Mouse (Mus musculus) intestine, embryonic 15.5 days (tissue): ENCODE data around the gene App. TPM values are rescaled to one million over a fixed set of nuclear protein-coding genes. Genes with fewer than 3 reads are reported as not detected.

Experiments used
- ATAC-seq: fragments of 200-750 bp; cut with Nextera tagmentation; 2 replicates; pipeline ENCODE4 v1.8.0; 2017; ENCODE audit warnings: moderate TSS enrichment, moderate library complexity
- H3K27ac ChIP-seq: fragments of 300-500 bp; sonication (generic); 2 replicates; pipeline ENCODE4 v1.5.1; 2015; ENCODE audit warnings: mild to moderate bottlenecking, inconsistent platforms
- H3K27me3 ChIP-seq: fragments of 300-500 bp; sonication (generic); replicated peaks from 2 replicates; pipeline ENCODE4 v1.6.1; 2015; ENCODE audit warnings: inconsistent platforms
- H3K36me3 ChIP-seq: fragments of 300-500 bp; sonication (generic); 2 replicates; pipeline ENCODE4 v1.6.1; 2015; ENCODE audit warnings: inconsistent platforms
- H3K4me1 ChIP-seq: fragments of 300-500 bp; sonication (generic); replicated peaks from 2 replicates; pipeline ENCODE4 v1.6.1; 2015; ENCODE audit warnings: inconsistent platforms
- H3K4me2 ChIP-seq: fragments of 300-500 bp; sonication (generic); replicated peaks from 2 replicates; pipeline ENCODE4 v1.6.1; 2015; ENCODE audit warnings: mild to moderate bottlenecking, inconsistent platforms
- H3K4me3 ChIP-seq: fragments of 300-500 bp; sonication (generic); replicated peaks from 2 replicates; pipeline ENCODE4 v1.5.1; 2015; ENCODE audit warnings: inconsistent platforms
- H3K9ac ChIP-seq: fragments of 300-500 bp; sonication (generic); 2 replicates; pipeline ENCODE4 v1.6.1; 2015; ENCODE audit warnings: inconsistent platforms
- H3K9me3 ChIP-seq: fragments of 300-500 bp; sonication (generic); 2 replicates; pipeline ENCODE4 v1.6.1; 2016; ENCODE audit warnings: inconsistent platforms
- WGBS: fragments of 180-500 bp; shearing (Covaris S2); methylation state at CpG from one replicate; pipeline ENCODE4 v1.1.7; 2015; 5-methylcytosine and 5-hydroxymethylcytosine counted together
- polyA plus RNA-seq: library from polyadenylated mRNA; unstranded; fragments of >200 nt; fragmentation: Nextera tagmentation; extraction: Ambion mirVana; gene quantifications from 2 replicates; pipeline ENCODE4 v1.2.1, GENCODE M21; 2015

App gene
- polyA plus RNA-seq, 1 experiment from 2014 or later = 147 TPM

GRCm38 (mm10) chr16:85148615-85149508, 24.7 kb downstream of the App start:
- Histone ChIP-seq H3K4me3 (no peak overlapping the region), H3K27me3 (no peaks in the 10 kb centered on the region), H3K9ac (no peak overlapping the region), H3K9me3 (no peaks in the 10 kb centered on the region), H3K4me2 (no peak overlapping the region), H3K4me1 (peaks cover 13% of the 10 kb centered on the region), H3K36me3 (no peaks in the 10 kb centered on the region), H3K27ac (peak overlapping the region; percentile 32; the same call in 1 of the 2 replicates)
- ATAC-seq = 0 out of 2 replicates have a peak, but pooled peaks have one; percentile 23
- 50% methylated on average over 9 of the region's 9 CpGs for WGBS

DNA sequence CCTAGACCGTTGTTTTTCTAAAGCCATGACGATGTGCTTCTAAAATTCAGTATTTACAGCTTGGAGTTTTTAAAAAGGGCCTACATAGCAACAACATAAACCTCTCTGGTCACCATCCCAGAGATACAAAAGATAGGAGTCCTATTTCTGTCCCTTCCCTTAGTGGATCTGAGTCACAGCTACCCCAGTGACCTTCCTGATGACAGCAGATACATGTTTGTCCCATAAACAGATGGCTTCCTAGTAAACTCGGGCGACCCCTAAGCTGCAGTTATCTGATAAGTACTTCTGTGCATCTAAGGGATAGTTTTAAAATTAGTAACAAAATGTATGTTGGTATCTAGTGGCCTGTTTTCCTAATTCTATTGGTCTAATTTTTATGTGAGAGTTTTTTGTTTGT, 26.1 kb downstream of the App start:
- Histone ChIP-seq H3K4me2 (no peak overlapping the region), H3K9me3 (no peaks in the 10 kb centered on the region), H3K4me1 (peaks cover 13% of the 10 kb centered on the region), H3K27me3 (no peaks in the 10 kb centered on the region), H3K27ac (no peak overlapping the region), H3K36me3 (no peaks in the 10 kb centered on the region), H3K4me3 (no peak overlapping the region), H3K9ac (no peak overlapping the region)
- ATAC-seq = no peak
- WGBS = 73% methylated on average over 4 of the region's 4 CpGs

DNA sequence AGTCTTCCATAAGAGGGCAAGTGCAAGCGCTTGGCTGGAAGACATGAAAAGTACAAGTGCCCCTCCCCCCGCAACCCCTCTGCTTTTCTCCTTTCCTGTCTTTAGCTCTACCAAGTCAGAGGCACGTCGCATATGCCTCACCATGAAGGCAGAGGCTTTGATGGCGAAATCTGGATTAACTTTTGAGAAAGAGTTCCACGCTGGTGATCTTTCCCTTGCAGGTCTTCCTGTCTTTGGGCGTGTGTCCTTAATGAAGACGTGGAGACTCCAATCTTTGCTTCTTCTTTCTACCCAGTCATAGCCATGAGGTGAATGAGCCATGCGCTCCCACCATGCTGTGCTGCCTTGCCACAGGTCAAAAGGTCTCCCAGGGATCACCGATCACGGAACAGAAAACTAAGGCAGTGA, 27.8 kb downstream of the App start:
- Histone ChIP-seq H3K4me3 (no peak overlapping the region), H3K9ac (no peak overlapping the region), H3K4me2 (no peak overlapping the region), H3K36me3 (no peaks in the 10 kb centered on the region), H3K27me3 (no peaks in the 10 kb centered on the region), H3K4me1 (peaks cover 13% of the 10 kb centered on the region), H3K27ac (no peak overlapping the region), H3K9me3 (no peaks in the 10 kb centered on the region)
- ATAC-seq = no peak
- 94% methylated on average over 11 of the region's 11 CpGs for WGBS

GRCm38 (mm10) chr16:85145369-85145768, 28.2 kb downstream of the App start:
- H3K27me3 ChIP-seq = no peaks in the 10 kb centered on the region
- no peak overlapping the region for H3K9ac ChIP-seq
- H3K27ac ChIP-seq = no peak overlapping the region
- H3K36me3 ChIP-seq = no peaks in the 10 kb centered on the region
- no peaks in the 10 kb centered on the region for H3K9me3 ChIP-seq
- ATAC-seq = no peak
- no peak overlapping the region for H3K4me2 ChIP-seq
- peaks cover 13% of the 10 kb centered on the region for H3K4me1 ChIP-seq
- no peak overlapping the region for H3K4me3 ChIP-seq
- 95% methylated on average over 11 of the region's 11 CpGs for WGBS

DNA sequence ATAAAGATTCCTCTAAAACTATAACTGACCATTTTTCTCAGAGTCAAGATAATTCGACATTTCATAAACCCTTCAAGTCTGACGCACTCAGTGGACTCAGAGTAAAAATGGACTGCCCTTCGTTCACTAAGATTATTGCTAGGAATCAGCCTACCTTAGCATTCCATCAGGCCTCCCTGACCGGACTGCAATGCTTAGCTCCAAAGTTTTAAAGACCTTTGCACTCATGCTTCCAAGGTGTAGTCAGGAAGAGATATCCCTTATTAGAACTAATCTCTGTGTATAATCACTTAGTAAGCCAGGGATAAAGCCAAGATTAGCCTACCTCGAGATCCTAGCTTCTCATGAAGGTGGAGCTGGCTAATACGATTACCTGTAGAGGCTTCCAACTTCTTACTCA, 29.2 kb downstream of the App start:
- no peak overlapping the region for H3K9ac ChIP-seq
- no peak overlapping the region for H3K4me3 ChIP-seq
- no peaks in the 10 kb centered on the region for H3K36me3 ChIP-seq
- no peaks in the 10 kb centered on the region for H3K9me3 ChIP-seq
- peak; percentile 85 for ATAC-seq
- 72% methylated on average over 6 of the region's 6 CpGs for WGBS
- H3K4me1 ChIP-seq = peaks cover 11% of the 10 kb centered on the region
- peak overlapping the region; percentile 6; the same call in 1 of the 2 replicates for H3K27ac ChIP-seq
- no peak overlapping the region for H3K4me2 ChIP-seq
- H3K27me3 ChIP-seq = no peaks in the 10 kb centered on the region

DNA sequence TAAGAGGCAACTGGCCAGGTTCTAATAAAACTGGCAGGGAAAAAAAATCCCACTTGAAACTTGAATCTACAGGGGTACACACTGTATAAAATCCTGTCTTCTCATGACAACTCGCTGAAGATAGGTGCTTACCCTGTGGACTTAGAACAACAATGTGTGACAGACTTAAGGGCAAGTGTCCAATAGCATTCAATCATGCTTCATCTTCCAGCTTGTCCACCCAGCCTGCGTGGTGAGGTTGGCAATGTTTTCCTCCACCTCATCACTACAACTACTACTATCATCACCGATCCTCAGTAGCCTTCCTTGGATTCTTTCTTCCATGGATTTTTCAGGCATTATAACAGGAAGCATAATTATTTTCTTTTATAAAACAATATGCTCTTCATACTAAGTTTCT, 29.7 kb downstream of the App start:
- Histone ChIP-seq H3K9me3 (no peaks in the 10 kb centered on the region), H3K4me1 (peaks cover 6% of the 10 kb centered on the region), H3K4me3 (no peak overlapping the region), H3K4me2 (no peak overlapping the region), H3K27ac (no peak overlapping the region; the same call in none of the 2 replicates), H3K36me3 (no peaks in the 10 kb centered on the region), H3K27me3 (no peaks in the 10 kb centered on the region), H3K9ac (no peak overlapping the region)
- ATAC-seq = peak; percentile 24; the same call in 1 of the 2 replicates
- WGBS = 85% methylated on average over 3 of the region's 3 CpGs

GRCm38 (mm10) chr16:85143188-85143587, 30.4 kb downstream of the App start:
- Histone ChIP-seq H3K27ac (no peak overlapping the region), H3K9me3 (no peaks in the 10 kb centered on the region), H3K4me3 (no peak overlapping the region), H3K9ac (no peak overlapping the region), H3K4me2 (no peak overlapping the region), H3K4me1 (no peaks in the 10 kb centered on the region), H3K27me3 (no peaks in the 10 kb centered on the region), H3K36me3 (no peaks in the 10 kb centered on the region)
- no peak for ATAC-seq
- 77% methylated on average over 3 of the region's 3 CpGs for WGBS

DNA sequence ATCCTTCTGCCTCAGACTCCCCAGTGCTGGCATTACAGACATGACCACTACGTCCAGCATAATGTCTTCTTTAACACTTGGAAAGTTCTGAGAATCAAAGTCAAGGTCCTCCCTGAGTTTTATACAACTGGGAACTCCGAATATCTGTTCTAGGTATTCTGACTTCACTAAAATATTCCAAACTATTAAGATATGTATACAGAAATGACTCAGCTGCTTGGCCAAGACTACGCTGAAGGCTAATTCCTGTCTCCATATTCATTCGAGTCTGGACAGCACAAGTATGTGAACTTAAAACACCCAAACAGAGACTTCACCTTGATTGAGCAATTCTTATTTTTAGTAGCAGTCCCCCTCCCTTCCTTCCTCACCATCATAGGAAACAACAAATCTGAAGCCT, 32.2 kb downstream of the App start:
- Histone ChIP-seq H3K4me2 (no peak overlapping the region), H3K27ac (no peak overlapping the region), H3K36me3 (no peaks in the 10 kb centered on the region), H3K27me3 (no peaks in the 10 kb centered on the region), H3K4me1 (no peaks in the 10 kb centered on the region), H3K9me3 (no peaks in the 10 kb centered on the region), H3K4me3 (no peak overlapping the region), H3K9ac (no peak overlapping the region)
- WGBS = 66% methylated on average over 4 of the region's 4 CpGs
- no peak for ATAC-seq

- no peaks in the 10 kb centered on the region for H3K9me3 ChIP-seq
- 71% methylated on average over 9 of the region's 9 CpGs for WGBS
- H3K4me2 ChIP-seq = no peak overlapping the region
- no peak overlapping the region for H3K9ac ChIP-seq
- no peaks in the 10 kb centered on the region for H3K27me3 ChIP-seq
- no peak overlapping the region for H3K27ac ChIP-seq
- no peaks in the 10 kb centered on the region for H3K36me3 ChIP-seq
- H3K4me3 ChIP-seq = no peak overlapping the region
- no peak for ATAC-seq
- H3K4me1 ChIP-seq = peaks cover 4% of the 10 kb centered on the region; the same call in 1 of the 2 replicates
Observed at GRCm38 (mm10) chr16:85139178-85139604, 34.4 kb downstream of the App start.

DNA sequence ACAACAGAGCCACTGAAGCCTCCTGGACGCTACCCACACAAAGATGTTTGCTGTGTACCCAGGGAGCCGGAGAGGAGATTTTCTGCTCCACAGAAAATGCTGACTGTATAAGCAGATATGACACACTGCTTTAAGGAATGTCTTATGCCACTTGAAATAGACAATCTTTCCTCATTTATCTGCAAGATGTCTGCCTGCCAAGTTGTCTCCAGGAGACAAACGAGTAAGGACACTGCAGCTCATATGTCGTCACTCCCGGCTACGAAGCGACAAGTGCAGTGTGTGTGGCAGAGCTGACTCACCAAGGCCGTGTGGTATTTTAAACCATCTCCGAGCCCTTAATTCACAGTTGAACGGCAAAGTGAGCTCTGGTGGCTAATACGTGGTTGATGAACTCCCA, 36.2 kb downstream of the App start:
- H3K9ac ChIP-seq = no peak overlapping the region
- 66% methylated on average over 11 of the region's 11 CpGs for WGBS
- no peak overlapping the region for H3K4me3 ChIP-seq
- peaks cover 16% of the 10 kb centered on the region; the same call in 1 of the 2 replicates for H3K4me1 ChIP-seq
- H3K27ac ChIP-seq = no peak overlapping the region
- ATAC-seq = no peak
- H3K27me3 ChIP-seq = no peaks in the 10 kb centered on the region
- H3K36me3 ChIP-seq = no peaks in the 10 kb centered on the region
- no peaks in the 10 kb centered on the region for H3K9me3 ChIP-seq
- no peak overlapping the region for H3K4me2 ChIP-seq

DNA sequence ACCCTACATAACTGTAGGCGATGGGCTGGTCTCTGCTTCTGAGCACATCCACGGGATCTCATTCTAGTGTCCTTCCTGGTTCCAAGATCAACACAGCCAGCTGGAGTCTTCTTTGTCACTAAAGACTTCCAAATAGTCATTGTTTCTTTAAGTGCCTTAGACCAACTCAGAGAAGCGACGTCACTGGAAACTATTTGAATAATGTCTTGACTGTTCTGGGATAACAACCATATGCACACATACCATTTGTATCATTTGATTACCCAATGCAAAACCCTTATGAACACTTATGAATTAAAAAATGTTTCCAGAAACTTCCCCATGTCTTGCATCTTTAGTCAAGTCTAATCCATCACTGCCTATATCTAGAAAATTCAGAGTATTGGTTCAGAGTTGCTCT, 37.5 kb downstream of the App start:
- no peak overlapping the region for H3K4me2 ChIP-seq
- no peaks in the 10 kb centered on the region for H3K36me3 ChIP-seq
- 77% methylated on average over 4 of the region's 4 CpGs for WGBS
- no peak overlapping the region for H3K9ac ChIP-seq
- no peak overlapping the region for H3K4me3 ChIP-seq
- no peaks in the 10 kb centered on the region for H3K9me3 ChIP-seq
- no peak overlapping the region for H3K27ac ChIP-seq
- no peak for ATAC-seq
- H3K27me3 ChIP-seq = no peaks in the 10 kb centered on the region
- peaks cover 18% of the 10 kb centered on the region; the same call in 1 of the 2 replicates for H3K4me1 ChIP-seq

DNA sequence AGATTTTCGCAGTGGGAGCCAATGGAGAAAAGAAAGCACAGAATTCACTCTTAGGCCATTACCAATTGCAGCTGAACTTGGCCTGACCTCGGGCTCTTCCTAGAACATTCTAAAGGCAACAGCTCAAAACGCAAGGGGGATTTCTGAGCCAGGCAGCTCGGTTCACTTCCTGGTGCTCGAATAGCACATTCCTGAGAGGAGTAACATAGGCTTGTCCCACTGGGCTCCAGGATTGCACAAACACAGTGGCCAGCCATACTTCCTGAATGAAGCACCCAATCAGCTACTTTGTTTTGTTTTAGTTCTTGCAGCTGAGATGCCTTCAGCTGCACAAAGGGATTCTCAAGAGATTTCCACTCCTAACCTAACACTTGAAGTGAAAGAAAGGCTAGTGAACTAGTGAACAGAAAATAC, 40.1 kb downstream of the App start:
- Histone ChIP-seq H3K4me2 (peak overlapping the region; percentile 36), H3K4me3 (no peak overlapping the region), H3K4me1 (peaks cover 26% of the 10 kb centered on the region), H3K36me3 (no peaks in the 10 kb centered on the region), H3K27ac (peak overlapping the region; percentile 80), H3K9me3 (no peaks in the 10 kb centered on the region), H3K9ac (no peak overlapping the region), H3K27me3 (no peaks in the 10 kb centered on the region)
- 14% methylated on average over 5 of the region's 5 CpGs for WGBS
- ATAC-seq = peak; percentile 86

DNA sequence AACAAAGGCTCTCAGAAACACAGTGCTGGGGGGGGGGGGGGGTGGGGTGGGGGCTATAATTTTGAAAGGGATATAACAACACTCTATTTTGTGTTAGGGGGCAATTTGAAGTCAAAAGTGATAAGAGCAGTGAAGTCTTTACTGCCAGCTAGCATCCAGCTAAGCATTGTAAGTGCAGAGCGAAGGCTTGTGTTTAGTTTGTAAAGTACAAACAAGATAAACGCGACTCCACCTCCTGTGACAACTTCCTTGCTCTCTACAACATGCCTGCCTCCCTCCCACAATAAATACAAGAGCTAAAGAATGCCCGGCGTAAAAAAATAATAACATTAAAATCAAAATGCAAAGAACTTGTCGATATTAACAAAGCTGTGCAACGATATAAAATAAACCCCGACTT, 40.5 kb downstream of the App start:
- H3K27me3 ChIP-seq = no peaks in the 10 kb centered on the region
- no peaks in the 10 kb centered on the region for H3K36me3 ChIP-seq
- H3K4me2 ChIP-seq = peak overlapping the region; percentile 36
- peaks cover 29% of the 10 kb centered on the region for H3K4me1 ChIP-seq
- H3K27ac ChIP-seq = peak overlapping the region; percentile 80
- no peak overlapping the region for H3K4me3 ChIP-seq
- no peaks in the 10 kb centered on the region for H3K9me3 ChIP-seq
- H3K9ac ChIP-seq = no peak overlapping the region
- ATAC-seq = peak; percentile 48
- WGBS = 41% methylated on average over 8 of the region's 8 CpGs
